Mouse (Mus musculus): ENCODE measurements around the gene Cd3eap.

DNA sequence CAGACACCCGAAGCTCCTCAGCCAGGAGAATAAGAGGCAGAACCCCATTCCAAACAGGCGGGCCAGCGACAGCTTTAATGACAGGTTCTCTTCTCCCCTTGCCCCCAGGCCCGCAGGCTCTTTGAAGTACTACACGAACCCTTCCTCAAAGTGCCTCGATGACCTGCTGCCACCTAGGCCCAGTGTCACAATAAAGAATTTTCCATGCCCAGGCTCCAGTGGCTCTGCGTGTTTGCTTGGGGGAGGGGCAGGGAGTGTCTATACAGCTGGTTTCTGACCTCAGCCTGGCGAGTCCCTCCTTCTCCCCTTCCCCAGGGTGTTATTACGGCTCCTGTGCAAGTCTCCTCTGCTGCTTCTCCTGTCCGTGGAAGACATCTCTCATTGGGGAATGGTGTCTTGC is 3.0 kb downstream of the Cd3eap start:
- TF ChIP-seq CTCF (IDR thresholded peaks at IDR 0.05; ENCODE audit: borderline replicate concordance, control insufficient read depth, extremely low read depth, insufficient read depth, low read length, poor library complexity) (no peak), POLR2A (IDR thresholded peaks at IDR 0.05; ENCODE audit: control insufficient read depth, extremely low read depth, insufficient read depth, low read length, poor library complexity) (no peak)
